Mouse (Mus musculus) right cerebral cortex, postnatal 25 days (tissue): Measurements from ENCODE around the gene 1600014C23Rik.

ENCODE experiments used
- DNase-seq: peaks from one replicate; pipeline ENCODE4 v3.0.0; 2022

The 1600014C23Rik gene

GRCm38 (mm10) chr17:45723732-45724573, 9.7 kb downstream of the 1600014C23Rik start:
- DNase-seq = peak; percentile 82

GRCm38 (mm10) chr17:45718323-45718722, 15.3 kb downstream of the 1600014C23Rik start:
- DNase-seq = peak; percentile 79

GRCm38 (mm10) chr17:45711525-45711924, 22.1 kb downstream of the 1600014C23Rik start:
- no peak for DNase-seq

GRCm38 (mm10) chr17:45710407-45710806, 23.2 kb downstream of the 1600014C23Rik start:
- no peak for DNase-seq

GRCm38 (mm10) chr17:45709829-45710228, 23.8 kb downstream of the 1600014C23Rik start:
- DNase-seq = no peak

- DNase-seq = no peak
These were observed 25.5 kb downstream of the 1600014C23Rik start for GRCm38 (mm10) chr17:45708179-45708578.

GRCm38 (mm10) chr17:45707376-45707775, 26.3 kb downstream of the 1600014C23Rik start:
- DNase-seq = no peak

- no peak for DNase-seq
These were observed 26.8 kb downstream of the 1600014C23Rik start for GRCm38 (mm10) chr17:45706796-45707195.

- no peak for DNase-seq
These were observed 30.5 kb downstream of the 1600014C23Rik start for GRCm38 (mm10) chr17:45703187-45703586.

- DNase-seq = no peak
These were observed 31.4 kb downstream of the 1600014C23Rik start for GRCm38 (mm10) chr17:45702254-45702653.

GRCm38 (mm10) chr17:45701236-45701591, 32.4 kb downstream of the 1600014C23Rik start:
- DNase-seq = no peak

GRCm38 (mm10) chr17:45700496-45701235, 33.0 kb downstream of the 1600014C23Rik start:
- DNase-seq = no peak

GRCm38 (mm10) chr17:45699039-45699740, 34.5 kb downstream of the 1600014C23Rik start:
- DNase-seq = no peak

GRCm38 (mm10) chr17:45698368-45698767, 35.3 kb downstream of the 1600014C23Rik start:
- DNase-seq = no peak

GRCm38 (mm10) chr17:45696981-45697380, 36.7 kb downstream of the 1600014C23Rik start:
- DNase-seq = no peak

- no peak for DNase-seq
These were observed 38.2 kb downstream of the 1600014C23Rik start for GRCm38 (mm10) chr17:45695227-45696120.

GRCm38 (mm10) chr17:45693812-45694565, 39.7 kb downstream of the 1600014C23Rik start:
- DNase-seq = no peak

GRCm38 (mm10) chr17:45692159-45692558, 41.5 kb downstream of the 1600014C23Rik start:
- no peak for DNase-seq

- no peak for DNase-seq
These were observed 43.6 kb downstream of the 1600014C23Rik start for GRCm38 (mm10) chr17:45690044-45690443.

GRCm38 (mm10) chr17:45689120-45689519, 44.5 kb downstream of the 1600014C23Rik start:
- no peak for DNase-seq

- no peak for DNase-seq
These were observed 46.9 kb downstream of the 1600014C23Rik start, which contains the start of gene Tmem63b for GRCm38 (mm10) chr17:45686716-45687115. Gene Tmem63b (minus strand): TSS chr17:45686905.
